Mouse (Mus musculus) adrenal gland, adult 8-10 months (tissue): Measurements from ENCODE around the gene Eif2s1. TPM values are rescaled to one million over a fixed set of nuclear protein-coding genes. Genes with fewer than 3 reads are reported as not detected.
"Not testable (repeated sequence)": the region's sequence is repeated elsewhere in the genome, so short reads cannot be mapped to it uniquely, and the experiment has no call there.

Experiments used
- DNase-seq: peaks from one replicate; pipeline ENCODE4 v3.0.0; 2022
- total RNA-seq, 4 experiments: library from RNA; stranded (reverse); gene quantifications; 2 replicates each; pipeline ENCODE4 v1.2.4; 2022

The Eif2s1 gene
- total RNA-seq, 4 experiments from 2014 or later: 70.3 to 98.8 (median 78.4) TPM

- DNase-seq: no peak
Observed at GRCm38 (mm10) chr12:78915561-78915960, 53.9 kb downstream of the Eif2s1 start.

GRCm38 (mm10) chr12:78916278-78916677 lies 54.7 kb downstream of the Eif2s1 start:
- no peak for DNase-seq

- peak; percentile 63 for DNase-seq
Observed at GRCm38 (mm10) chr12:78918227-78919078, 56.8 kb downstream of the Eif2s1 start.

- DNase-seq: peak; percentile 34
Observed at GRCm38 (mm10) chr12:78919079-78919712, 57.6 kb downstream of the Eif2s1 start.

- no peak for DNase-seq
Observed at GRCm38 (mm10) chr12:78921421-78921820, 59.8 kb downstream of the Eif2s1 start.

- no peak for DNase-seq
Observed at GRCm38 (mm10) chr12:78922058-78922457, 60.4 kb downstream of the Eif2s1 start.

- DNase-seq: not testable (repeated sequence)
Observed at GRCm38 (mm10) chr12:78922977-78923376, 61.4 kb downstream of the Eif2s1 start.

GRCm38 (mm10) chr12:78923539-78924189 lies 62.0 kb downstream of the Eif2s1 start:
- no peak for DNase-seq

- no peak for DNase-seq
Observed at GRCm38 (mm10) chr12:78927287-78927686, 65.7 kb downstream of the Eif2s1 start.

GRCm38 (mm10) chr12:78929900-78930299 lies 68.3 kb downstream of the Eif2s1 start:
- DNase-seq: no peak

GRCm38 (mm10) chr12:78936494-78936893 lies 74.9 kb downstream of the Eif2s1 start:
- DNase-seq: no peak

Other genes starting within 250 kb of the Eif2s1 start
- gene Fam71d, start 170.3 kb upstream of the Eif2s1 start, total RNA-seq: 1 to 10 TPM in 1 of 4 experiments, under 1 TPM in 1, not detected in 2; 0.20 to 1.2 TPM
- 10 to 100 TPM; 33.7 to 40.3 (median 36.2) TPM for gene Mpp5, start 112.9 kb upstream of the Eif2s1 start, total RNA-seq
- 100 to 1,000 TPM in 1 of 4 experiments, 10 to 100 TPM in 3; 70.1 to 102 (median 92.1) TPM for gene Atp6v1d, start 181 bp upstream of the Eif2s1 start, total RNA-seq
- under 1 TPM in 1 of 4 experiments, not detected in 3; 0.35 TPM for gene Plek2, start 45.1 kb downstream of the Eif2s1 start, total RNA-seq
- 10 to 100 TPM in 2 of 4 experiments, 1 to 10 TPM in 2; 6.8 to 19.5 (median 11.7) TPM for gene Tmem229b, start 145.8 kb downstream of the Eif2s1 start, total RNA-seq
- gene Plekhh1, start 167.3 kb downstream of the Eif2s1 start, total RNA-seq: 1 to 10 TPM; 2.6 to 6.1 (median 4.3) TPM
- 10 to 100 TPM; 13.6 to 16.5 (median 14.8) TPM for gene Pigh, start 227.8 kb downstream of the Eif2s1 start, total RNA-seq